Mouse (Mus musculus) left cerebral cortex, adult 2 months (tissue): Measurements from ENCODE around the gene Rprml. TPM values are rescaled to one million over a fixed set of nuclear protein-coding genes. Genes with fewer than 3 reads are reported as not detected.

Experiments
- DNase-seq, 2 experiments: peaks; one replicate each; pipeline ENCODE4 v3.0.0; 2021 to 2022; ENCODE audit warnings: low spot score in 2 of 2, mixed read lengths in 1 of 2; ENCODE audit errors: extremely low spot score in 1 of 2
- H3K27ac ChIP-seq: fragments of 200-600 bp; 2 replicates; pipeline ENCODE4 v1.8.1; 2022
- H3K4me3 ChIP-seq: fragments of 200-600 bp; 2 replicates; pipeline ENCODE4 v1.8.1; 2022
- CTCF ChIP-seq: fragments of 200-600 bp; IDR thresholded peaks from 2 replicates; pipeline ENCODE4 v1.8.1; 2022; ENCODE audit warnings: antibody characterized with exemption, mild to moderate bottlenecking, moderate library complexity
- intact Hi-C: fragments of 180-260 bp; cut with DNase I; formaldehyde crosslinking; loops from one replicate; pipeline ENCODE4 v1.15.1; 2025
- long read RNA-seq, 2 experiments: library from polyadenylated mRNA; stranded (forward); transcript quantifications; one replicate each; pipeline ENCODE4 v2.0.0; 2021; ENCODE audit warnings: borderline mapping rate in 2 of 2
- total RNA-seq, 2 experiments: library from RNA; stranded (reverse); gene quantifications; 2 replicates each; pipeline ENCODE4 v1.2.3; 2021

Rprml gene
- 10 to 100 TPM; 92.5 to 92.7 TPM for total RNA-seq
- long read RNA-seq, experiment 1, transcript Rprml-201 (1 exons, 1,010 nt) = major isoform, 91 of 91 reads
- long read RNA-seq, experiment 1, partial matches to known transcripts = 0 of 91 reads
- long read RNA-seq, experiment 1, other reads (novel, unspliced or antisense) = 0 of 91 reads
- long read RNA-seq, experiment 2, transcript Rprml-201 (1 exons, 1,010 nt) = major isoform, 65 of 65 reads
- long read RNA-seq, experiment 2, partial matches to known transcripts = 0 of 65 reads
- long read RNA-seq, experiment 2, other reads (novel, unspliced or antisense) = 0 of 65 reads

- intact Hi-C loops = loop anchor here (1.0 kb wide), 2 partner anchors 13 to 17 kb away; no protein-coding TSS in a partner anchor
- Histone ChIP-seq H3K27ac (peak within 1 kb of the TSS; percentile 95), H3K4me3 (peak within 1 kb of the TSS; percentile 64)
- DNase-seq = peak; percentile 88 to 90
- TF ChIP-seq CTCF = no peak
These were observed at the start of gene Rprml for GRCm38 (mm10) chr11:103649301-103649982. Gene Rprml (plus strand): TSS chr11:103649570.

- no peak for TF ChIP-seq CTCF
- intact Hi-C loops = no loop called here
- H3K4me3 ChIP-seq = no peak overlapping the region
- DNase-seq = no peak
- H3K27ac ChIP-seq = no peak overlapping the region
These were observed 42.8 kb upstream of the Rprml start for GRCm38 (mm10) chr11:103606611-103607010.

GRCm38 (mm10) chr11:103610772-103611171, 38.6 kb upstream of the Rprml start:
- no peak overlapping the region for H3K27ac ChIP-seq
- no peak overlapping the region for H3K4me3 ChIP-seq
- intact Hi-C loops = no loop called here
- DNase-seq = no peak
- TF ChIP-seq CTCF = no peak

- Histone ChIP-seq H3K4me3 (no peak within 1 kb of the TSS), H3K27ac (no peak within 1 kb of the TSS)
- no peak for DNase-seq
- no peak for TF ChIP-seq CTCF
- intact Hi-C loops = no loop called here
These were observed 28.3 kb upstream of the Rprml start, which contains the start of gene Gm884 for GRCm38 (mm10) chr11:103621040-103621439. Gene Gm884 (minus strand): TSS chr11:103621140.

- no peak for DNase-seq
- no peak for TF ChIP-seq CTCF
- Histone ChIP-seq H3K4me3 (no peak overlapping the region), H3K27ac (no peak overlapping the region)
- intact Hi-C loops = no loop called here
These were observed 21.9 kb upstream of the Rprml start for GRCm38 (mm10) chr11:103627453-103627852.

GRCm38 (mm10) chr11:103634806-103635205, 14.6 kb upstream of the Rprml start:
- intact Hi-C loops = loop anchor here (5.0 kb wide), 1 partner anchor 277 kb away; no protein-coding TSS in a partner anchor
- no peak for DNase-seq
- Histone ChIP-seq H3K4me3 (no peak overlapping the region), H3K27ac (no peak overlapping the region)
- TF ChIP-seq CTCF = no peak

GRCm38 (mm10) chr11:103635481-103635880, 13.9 kb upstream of the Rprml start:
- intact Hi-C loops = loop anchor here (5.0 kb wide), 1 partner anchor 277 kb away; no protein-coding TSS in a partner anchor
- no peak for DNase-seq
- no peak for TF ChIP-seq CTCF
- Histone ChIP-seq H3K27ac (no peak overlapping the region), H3K4me3 (no peak overlapping the region)

- intact Hi-C loops = loop anchor here (5.0 kb wide), 1 partner anchor 276 kb away; no protein-coding TSS in a partner anchor
- no peak for TF ChIP-seq CTCF
- H3K27ac ChIP-seq = no peak overlapping the region
- no peak overlapping the region for H3K4me3 ChIP-seq
- DNase-seq = no peak
These were observed 13.1 kb upstream of the Rprml start for GRCm38 (mm10) chr11:103636261-103636660.

GRCm38 (mm10) chr11:103638790-103639189, 10.6 kb upstream of the Rprml start, which contains the start of gene Lyzl6:
Gene Lyzl6 (minus strand): TSS chr11:103638890.
- TF ChIP-seq CTCF = no peak
- no peak within 1 kb of the TSS for H3K27ac ChIP-seq
- intact Hi-C loops = loop anchor here (1.0 to 5.0 kb wide), 3 partner anchors 37 to 274 kb away; no protein-coding TSS in a partner anchor

GRCm38 (mm10) chr11:103639407-103639946, 9.9 kb upstream of the Rprml start:
- Histone ChIP-seq H3K27ac (no peak overlapping the region), H3K4me3 (no peak overlapping the region)
- intact Hi-C loops = loop anchor here (1.0 to 5.0 kb wide), 3 partner anchors 36 to 273 kb away; no protein-coding TSS in a partner anchor
- TF ChIP-seq CTCF = peak; percentile 90
- DNase-seq = peak; percentile 62 to 75

More at GRCm38 (mm10) chr11:103638790-103639189, 10.6 kb upstream of the Rprml start, which contains the start of gene Lyzl6:
- H3K4me3 ChIP-seq = no peak within 1 kb of the TSS
- DNase-seq = no peak

GRCm38 (mm10) chr11:103643211-103643610, 6.2 kb upstream of the Rprml start:
- Histone ChIP-seq H3K4me3 (no peak overlapping the region), H3K27ac (no peak overlapping the region)
- no peak for TF ChIP-seq CTCF
- DNase-seq = no peak
- intact Hi-C loops = no loop called here

GRCm38 (mm10) chr11:103645731-103646130, 3.6 kb upstream of the Rprml start:
- no peak for TF ChIP-seq CTCF
- Histone ChIP-seq H3K27ac (no peak overlapping the region), H3K4me3 (no peak overlapping the region)
- peak in 1 of 2 experiments; percentile 8 for DNase-seq
- intact Hi-C loops = no loop called here
